Comparison of ENCODE assay signal across 8 mouse cellular contexts in genomic region chr17:31728968-31729501, GRCm38 (mm10). TPM values are rescaled to one million over a fixed set of nuclear protein-coding genes. Genes with fewer than 3 reads are reported as not detected.
A peak's percentile ranks its signal among the peaks of the same experiment; 100 is the strongest.
DNase-seq lines count a peak whose midpoint lies in the region; ATAC-seq lines count a peak whose summit lies in the region.

No protein-coding gene starts in this region.

- 67% methylated on average over 7 of the region's 7 CpGs for WGBS in liver, embryonic 12.5 days (ENCODE audit: insufficient replicate concordance)

- no peak overlapping the region for H3K27ac ChIP-seq in liver, embryonic 12.5 days

- no peak for ATAC-seq in liver, embryonic 12.5 days

- H3K4me1 ChIP-seq in liver, embryonic 12.5 days = no peaks in the 10 kb centered on the region

- no peaks in the 10 kb centered on the region; the same call in none of the 2 replicates for H3K27me3 ChIP-seq in liver, embryonic 12.5 days (replicated peaks)

- H3K36me3 ChIP-seq in liver, embryonic 12.5 days = no peaks in the 10 kb centered on the region

- H3K4me3 ChIP-seq in liver, embryonic 12.5 days = no peak overlapping the region

- no peaks in the 10 kb centered on the region for H3K9me3 ChIP-seq in liver, embryonic 12.5 days (replicated peaks)

- peak; percentile 27 for DNase-seq in liver
- DNase-seq in adrenal gland, adult 2 months = peak; percentile 84
- DNase-seq in heart, adult 8-10 months (ENCODE audit: low spot score) = peak; percentile 48
- DNase-seq in kidney, adult 18-20 months = peak; percentile 73
- peak; percentile 85 for DNase-seq in lung, postnatal 10 days
- DNase-seq in urinary bladder, postnatal 4 days (ENCODE audit: low spot score in 2 of 2) = peak; percentile 63 to 67
- DNase-seq in retina, embryonic 14.5 days (ENCODE audit: low spot score) = no peak

- H3K4me2 ChIP-seq in liver, embryonic 12.5 days = no peak overlapping the region

- H3K9ac ChIP-seq in liver, embryonic 12.5 days = no peak overlapping the region

RNA-seq across cellular contexts. Expression of gene Cryaa, which starts 51.4 kb away (rescaled TPM):
- 0.16 TPM in 1 of 2 replicates, not detected in the other for polyA plus RNA-seq in liver, embryonic 12.5 days (2016; fragmentation: Nextera tagmentation; extraction: Ambion mirVana)
- total RNA-seq in adrenal gland, adult 2 months (2021) = not detected
- polyA plus RNA-seq in adrenal gland, adult 2 months (2012; rRNA removed) = not detected in 2 replicates
- total RNA-seq in heart, adult 8-10 months (2022) = not detected
